Mouse (Mus musculus): Measurements from ENCODE around the gene Prdm11.

- TF ChIP-seq CTCF (IDR thresholded peaks at IDR 0.05; ENCODE audit: low read depth, low read length) = no peak
- no peak for TF ChIP-seq POLR2A (IDR thresholded peaks at IDR 0.05; ENCODE audit: extremely low read depth, insufficient read depth, low read length)
Observed at GRCm38 (mm10) chr2:92953450-92953849, 92.5 kb downstream of the Prdm11 start.
